Mouse (Mus musculus) gonadal fat pad, adult 2 months (tissue): ENCODE results near the gene Nfatc2. TPM values are rescaled to one million over a fixed set of nuclear protein-coding genes. Genes with fewer than 3 reads are reported as not detected.

Source experiments
- DNase-seq: peaks from one replicate; pipeline ENCODE4 v3.0.0-alpha.2; 2012; ENCODE audit warnings: low read depth
- polyA plus RNA-seq: library from polyadenylated mRNA; depleted of rRNA; stranded (reverse); fragments of >200 nt; gene quantifications from 2 replicates; pipeline ENCODE4 v1.2.3, GENCODE M21; 2012

The Nfatc2 gene
- polyA plus RNA-seq, 1 experiment: 1.9 TPM

DNA sequence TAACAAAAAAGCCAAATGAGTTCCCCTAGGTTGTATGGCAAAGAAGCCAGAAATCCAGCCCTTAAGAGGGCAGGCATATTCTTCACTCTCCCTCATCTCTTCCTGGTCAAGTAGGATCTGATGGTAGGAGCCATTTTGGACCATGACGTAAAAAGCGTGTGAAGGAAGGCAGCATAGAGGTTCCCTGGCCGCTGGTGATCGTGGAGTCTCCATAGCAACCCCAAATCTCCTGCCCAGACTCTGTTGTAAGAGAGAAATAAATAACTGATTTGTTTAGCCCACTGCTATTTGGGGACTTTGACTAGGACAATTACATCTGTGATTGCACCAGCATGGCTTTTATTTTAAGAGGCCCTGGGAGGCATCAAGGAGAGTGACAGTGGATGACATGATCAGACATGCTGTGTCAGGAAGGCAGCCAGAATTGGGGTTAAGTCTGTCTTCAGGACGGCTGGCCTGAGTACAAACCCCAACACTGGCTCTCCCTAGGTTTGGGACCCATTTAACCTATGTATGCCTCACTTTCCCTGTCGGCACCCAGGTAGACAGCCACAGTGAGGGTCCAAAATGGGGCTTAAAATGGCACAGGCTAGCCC lies 8.3 kb upstream of the Nfatc2 start:
- peak; percentile 62 for DNase-seq

DNA sequence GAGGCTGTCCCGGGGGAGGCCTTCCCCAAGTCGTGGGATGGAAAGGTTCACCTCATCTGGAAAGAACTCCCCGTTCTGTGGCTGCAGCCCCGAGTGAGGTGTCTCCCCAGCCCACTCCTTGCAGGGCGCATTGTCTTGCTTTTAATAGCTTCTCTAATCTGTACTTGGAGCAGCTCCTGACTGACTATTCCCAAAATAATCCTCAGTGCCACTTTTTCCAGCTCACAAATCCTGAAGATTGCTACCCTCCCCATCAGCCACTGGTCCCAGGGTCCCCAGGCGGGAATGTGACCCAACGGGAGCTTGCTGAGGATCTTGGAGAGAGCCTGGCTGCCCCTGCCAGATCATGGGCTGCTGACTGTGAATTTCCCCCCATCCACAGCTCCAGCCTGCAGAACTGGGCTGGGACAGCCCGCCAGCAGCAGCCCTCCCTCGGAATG lies 6.7 kb upstream of the Nfatc2 start:
- DNase-seq: no peak

DNA sequence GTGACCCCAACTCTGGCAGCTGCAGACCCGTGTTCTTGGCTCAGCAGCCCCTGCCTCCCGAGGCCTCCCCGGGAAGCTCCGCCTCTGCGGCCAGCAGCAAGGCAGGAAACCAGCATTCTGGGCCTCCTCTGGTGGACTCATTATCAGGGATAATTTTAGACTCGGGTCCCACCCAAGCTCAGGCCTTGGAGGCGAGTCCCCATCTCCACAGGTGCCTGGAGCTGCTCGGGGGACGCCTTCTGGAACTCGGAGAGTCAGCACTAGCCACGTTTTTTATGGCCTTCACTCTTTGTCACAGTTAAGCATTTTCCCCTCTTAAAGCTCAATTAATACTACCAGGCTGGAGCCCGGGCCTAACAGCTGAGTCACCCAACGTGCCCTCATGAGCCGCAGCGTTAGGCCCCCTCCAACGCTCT lies 3.2 kb upstream of the Nfatc2 start:
- no peak for DNase-seq

DNA sequence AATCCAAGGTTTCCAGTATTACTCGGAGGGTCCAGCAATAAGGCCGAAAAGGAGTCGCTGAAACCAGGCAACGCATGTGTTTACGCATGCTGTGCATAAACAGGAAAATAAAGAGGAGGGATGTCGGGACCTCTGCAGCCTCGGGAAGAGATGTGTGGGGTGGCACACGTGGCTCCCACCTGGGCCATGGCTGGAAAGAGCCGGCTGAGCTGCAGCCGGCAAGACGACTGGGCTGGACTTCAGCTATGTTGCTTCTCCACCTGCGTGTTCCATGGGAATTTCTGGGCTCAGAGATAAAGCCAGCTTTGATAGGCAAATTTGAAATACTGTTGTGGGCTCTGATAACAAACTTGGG lies 907 bp upstream of the Nfatc2 start:
- DNase-seq: no peak

DNA sequence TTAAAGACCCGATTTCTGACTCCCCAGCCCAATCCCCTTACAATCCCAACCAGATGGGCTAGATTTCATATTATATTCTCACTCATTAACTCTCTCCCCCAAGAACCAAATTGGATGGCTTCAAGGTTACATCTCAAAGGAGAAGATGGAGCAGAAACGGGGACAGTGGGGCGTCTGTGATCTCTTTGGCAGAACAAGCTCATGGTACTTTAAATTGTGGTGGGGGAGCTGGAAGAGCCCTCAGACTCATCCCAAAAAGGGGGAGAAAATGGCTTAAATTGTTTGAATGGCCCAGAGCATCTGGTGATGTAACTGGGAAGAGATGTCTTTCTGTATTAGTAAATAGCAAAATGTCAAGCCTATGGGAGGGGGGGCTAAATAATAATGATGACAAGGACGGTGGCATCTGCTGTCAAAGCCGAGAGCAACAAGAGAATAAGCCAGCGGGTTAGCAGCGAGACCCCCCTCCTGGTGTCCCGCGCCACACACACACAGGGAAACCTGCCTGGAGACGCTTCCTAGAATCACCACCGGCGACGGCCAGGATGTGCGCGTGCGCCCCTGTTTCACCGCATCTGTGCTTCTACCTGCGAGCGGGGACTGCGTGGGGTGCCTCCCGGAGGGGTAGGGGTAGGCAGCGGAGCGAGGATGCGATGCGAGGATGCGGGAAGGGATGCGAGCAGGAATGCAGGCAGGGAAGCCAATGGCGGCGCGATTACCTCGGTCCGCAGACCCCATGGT lies 537 bp downstream of the Nfatc2 start:
- no peak for DNase-seq

DNA sequence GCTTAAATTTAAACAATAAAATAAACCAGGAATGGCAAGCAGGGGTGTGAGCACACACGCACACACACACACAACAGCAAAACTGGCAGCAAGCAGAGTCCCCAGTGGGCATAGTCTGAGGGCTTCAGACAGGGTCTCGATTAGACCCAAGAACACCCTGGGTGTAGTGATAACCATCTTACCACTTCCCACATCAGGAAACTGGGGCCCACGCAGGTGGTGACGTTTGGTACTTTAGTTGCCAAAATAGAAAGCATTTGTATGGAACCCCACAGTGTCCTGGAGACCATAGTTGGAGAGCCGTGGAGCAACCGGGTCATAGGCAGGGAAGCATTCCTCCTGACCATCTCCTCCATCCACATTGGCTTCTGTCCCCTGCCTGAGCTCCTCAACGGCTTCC lies 5.8 kb downstream of the Nfatc2 start:
- DNase-seq: no peak

DNA sequence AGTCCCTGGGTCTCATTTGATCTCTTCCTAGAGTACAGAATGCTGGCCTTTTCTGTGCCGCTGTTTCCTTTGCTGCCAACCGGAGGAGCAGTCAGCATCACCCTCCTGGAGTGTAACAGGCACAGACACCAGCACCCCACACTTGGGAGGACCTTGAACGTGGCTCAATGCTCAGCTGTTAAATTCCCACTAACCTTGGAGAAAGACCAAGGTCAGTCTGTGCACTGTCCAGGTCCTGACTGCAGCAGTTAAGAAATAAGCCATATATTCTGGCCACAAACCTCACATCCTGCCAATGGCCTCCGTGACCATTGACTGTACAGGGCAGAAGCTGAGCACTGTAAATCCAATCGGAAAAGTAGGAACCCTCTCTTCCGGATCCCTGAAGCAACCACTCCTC lies 7.8 kb downstream of the Nfatc2 start:
- no peak for DNase-seq

DNA sequence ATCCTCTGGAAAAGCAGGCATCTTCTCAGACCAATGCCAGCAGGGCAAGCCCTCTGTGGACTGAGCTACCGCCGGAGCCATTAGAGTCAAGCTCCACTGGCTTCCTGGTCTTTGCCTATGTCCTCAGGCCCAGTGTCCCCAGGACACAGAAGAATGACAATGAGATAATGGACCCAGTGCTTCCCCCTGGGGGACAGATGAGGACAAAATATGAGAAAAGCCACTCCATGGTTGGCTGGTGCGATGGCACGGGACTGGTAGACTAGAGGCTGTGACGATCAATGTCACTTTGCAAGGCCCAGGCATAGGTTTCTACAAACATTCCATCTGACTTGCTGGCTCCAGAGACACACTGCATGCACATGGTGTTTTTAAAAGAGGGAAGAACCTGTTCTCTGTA lies 8.5 kb downstream of the Nfatc2 start:
- DNase-seq: no peak

DNA sequence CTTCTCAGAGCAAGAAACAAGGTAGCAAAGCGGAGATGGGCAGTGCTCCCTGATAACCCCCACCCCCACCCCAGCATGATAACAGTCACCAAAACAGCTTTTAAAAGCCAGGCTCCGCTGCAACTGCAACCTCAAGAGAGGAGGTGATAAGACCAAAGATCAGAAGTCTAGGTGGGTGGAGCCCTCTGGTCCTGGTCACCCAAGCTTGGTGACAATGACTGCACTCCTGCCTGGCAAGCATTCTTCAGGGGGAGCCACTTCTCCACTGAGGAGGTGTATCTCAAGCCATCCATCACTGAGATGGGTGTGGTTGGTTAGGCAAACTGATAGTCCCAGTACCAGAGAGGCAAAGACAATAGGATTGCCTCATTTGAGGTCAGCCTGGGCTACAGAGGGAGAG lies 10.4 kb downstream of the Nfatc2 start:
- no peak for DNase-seq

DNA sequence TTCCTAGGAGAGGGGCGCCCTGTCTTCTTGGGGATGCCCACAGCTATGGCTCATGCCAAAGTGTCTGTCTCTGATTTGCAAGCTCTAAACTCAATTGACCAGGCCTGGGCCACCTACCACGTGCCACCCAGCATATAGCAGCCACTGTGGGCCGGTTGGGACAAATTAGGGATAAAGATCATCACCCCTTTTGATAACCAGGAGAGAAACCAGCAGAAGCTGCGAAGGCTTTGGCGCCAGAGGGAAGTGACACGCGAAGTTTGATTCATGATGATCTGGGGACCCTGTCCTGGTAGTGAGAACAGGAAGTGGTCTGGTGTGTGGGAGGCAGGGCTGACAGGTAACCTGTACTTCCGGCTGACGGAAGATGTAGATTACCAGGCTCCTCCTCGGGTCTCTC lies 10.9 kb downstream of the Nfatc2 start:
- no peak for DNase-seq

DNA sequence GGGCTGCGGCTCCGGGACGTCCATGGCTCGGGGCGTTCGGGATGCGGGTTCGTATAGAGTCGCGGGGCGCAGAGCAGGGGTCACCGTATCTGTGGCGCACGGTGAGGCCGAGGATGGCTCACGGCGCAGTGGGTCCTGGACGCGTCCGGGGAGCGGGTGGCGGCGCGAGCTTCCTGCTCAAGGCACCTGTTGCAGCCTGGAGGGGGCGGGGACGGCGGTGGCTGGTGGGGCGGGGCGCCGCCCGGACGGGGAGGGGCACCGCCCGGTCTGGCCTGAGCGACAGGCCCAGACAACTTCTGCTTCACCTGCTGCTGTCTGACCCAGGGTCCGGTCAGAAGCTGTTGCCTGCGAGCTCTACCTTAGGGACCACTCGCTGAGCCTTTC lies 11.3 kb downstream of the Nfatc2 start:
- DNase-seq: no peak

DNA sequence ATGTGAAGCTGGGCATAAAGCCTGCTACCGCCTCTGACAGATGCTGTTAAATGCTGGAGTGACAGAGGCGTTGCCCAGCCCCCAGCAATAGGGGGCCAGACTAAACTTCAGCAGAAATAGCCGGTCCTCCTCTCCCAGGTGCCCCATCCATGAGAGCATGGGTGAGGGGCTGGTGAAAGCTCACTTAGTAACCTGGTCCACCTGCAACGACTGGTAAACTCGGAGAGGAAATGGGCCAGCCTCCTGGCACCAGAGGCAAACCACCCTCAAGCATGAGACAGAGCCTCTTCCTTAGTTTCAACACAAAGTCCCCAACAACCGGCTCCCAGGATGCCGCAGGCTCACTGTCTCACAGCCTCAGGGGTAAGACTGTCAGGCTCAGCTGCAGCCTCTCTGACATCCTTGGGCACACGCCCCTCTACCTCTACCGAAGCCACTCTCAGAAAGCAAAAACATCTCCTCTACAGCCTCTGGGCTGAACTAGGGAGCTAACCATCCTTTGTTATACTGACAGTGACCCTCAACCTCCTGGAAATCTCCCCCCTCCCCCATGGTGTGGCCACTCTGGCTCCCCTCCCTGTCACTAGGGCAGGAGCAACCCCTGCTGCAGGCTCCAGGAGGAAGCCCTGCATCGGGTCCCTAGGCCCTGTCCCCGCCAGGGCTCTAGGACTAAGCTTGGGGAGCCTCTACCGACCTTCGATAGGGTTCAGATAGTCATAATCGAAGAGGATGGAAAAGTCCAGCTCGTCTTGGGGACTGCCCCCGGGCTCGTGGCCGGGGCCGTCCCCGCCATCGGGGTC lies 11.9 kb downstream of the Nfatc2 start:
- DNase-seq: no peak

DNA sequence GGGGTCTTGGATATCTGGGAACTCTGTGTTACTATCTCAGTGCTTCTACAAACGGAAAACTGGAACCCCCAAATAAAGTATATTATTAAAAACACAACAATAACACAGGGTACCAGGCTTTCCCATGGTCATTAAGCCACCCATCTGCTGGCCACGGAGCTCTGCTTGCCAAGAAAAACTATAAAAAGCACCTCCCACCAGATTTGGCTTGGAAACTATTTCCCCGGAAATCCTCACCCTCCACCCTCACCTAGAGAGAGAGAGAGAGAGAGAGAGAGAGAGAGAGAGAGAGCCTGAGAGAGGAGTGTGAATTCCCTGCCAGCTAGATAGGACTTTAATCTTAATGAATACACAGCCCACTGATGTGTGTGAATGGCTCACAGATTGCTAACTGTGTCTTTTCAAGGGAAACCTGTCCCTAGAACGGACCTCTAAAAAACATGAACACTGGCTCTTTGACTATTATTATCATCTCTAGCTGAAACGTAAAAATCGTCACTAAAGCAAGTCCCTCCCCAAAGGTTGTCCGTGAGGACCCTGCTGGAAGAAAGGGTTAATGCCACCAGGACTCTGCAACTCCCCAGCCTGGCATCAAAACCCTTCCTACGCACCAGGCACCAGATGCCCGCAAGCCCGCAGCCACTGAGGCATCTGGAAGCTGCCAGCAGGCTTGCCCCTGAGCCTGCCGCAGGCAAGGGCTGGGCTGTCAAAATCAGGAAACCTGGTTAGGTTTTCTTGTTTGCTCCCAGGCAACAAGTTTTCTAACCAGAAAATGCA lies 12.7 kb downstream of the Nfatc2 start:
- no peak for DNase-seq

DNA sequence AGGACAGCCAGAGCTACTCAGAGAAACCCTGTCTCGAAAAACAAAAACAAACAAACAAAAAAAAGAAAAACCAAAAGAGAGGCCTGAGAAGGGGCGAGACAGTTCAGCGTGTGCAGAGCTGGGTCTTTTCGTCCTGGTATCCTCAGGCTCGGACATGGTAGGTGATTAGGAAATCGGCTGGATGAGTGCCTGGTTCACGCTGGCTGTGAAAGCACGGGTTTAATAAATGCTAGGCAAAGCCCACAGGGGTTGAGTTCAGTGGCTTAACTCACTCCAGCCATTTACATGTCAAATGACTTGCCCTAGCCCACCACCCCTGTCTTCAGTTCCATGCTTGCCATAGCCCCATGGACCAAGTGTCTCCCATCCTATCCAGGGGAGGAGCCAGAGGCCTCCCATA lies 14.3 kb downstream of the Nfatc2 start:
- no peak for DNase-seq

DNA sequence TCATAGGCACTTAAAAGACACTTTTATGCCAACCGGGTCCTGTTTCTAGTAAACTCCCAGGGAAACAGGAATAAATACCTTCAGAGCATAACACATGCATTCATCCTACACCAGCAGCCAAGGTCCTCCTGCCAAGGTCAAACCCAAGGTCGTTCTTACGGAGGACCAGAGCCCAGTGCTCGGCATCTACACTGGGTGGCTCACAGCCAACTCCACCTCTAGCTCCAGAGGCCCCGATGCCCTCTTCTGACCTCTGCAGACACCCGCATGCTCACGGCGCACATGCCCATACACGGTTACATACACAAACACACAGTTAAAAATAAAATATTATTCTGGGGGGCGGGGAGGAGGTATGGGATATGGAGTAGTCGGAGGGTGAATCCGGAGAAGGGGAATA lies 14.9 kb downstream of the Nfatc2 start:
- no peak for DNase-seq

DNA sequence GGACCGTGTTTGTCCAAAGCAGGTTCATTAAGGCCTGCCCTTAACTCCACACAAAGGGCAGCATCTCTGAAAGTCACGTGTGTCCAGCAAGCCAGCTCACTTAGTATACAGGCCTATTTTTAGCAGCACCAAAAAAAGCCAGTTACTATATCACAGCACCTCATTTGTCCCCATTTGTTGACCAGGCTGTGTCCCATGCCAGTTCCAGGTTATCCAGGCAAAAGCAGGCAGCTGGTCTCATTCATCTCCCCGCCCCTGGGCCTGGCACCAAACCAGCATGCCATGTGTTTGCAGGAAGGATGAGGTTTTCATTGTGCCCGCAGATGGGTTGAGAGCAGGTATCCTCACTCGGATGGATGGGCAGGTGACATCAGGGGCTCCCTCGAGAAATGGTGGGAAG lies 16.6 kb downstream of the Nfatc2 start:
- no peak for DNase-seq

DNA sequence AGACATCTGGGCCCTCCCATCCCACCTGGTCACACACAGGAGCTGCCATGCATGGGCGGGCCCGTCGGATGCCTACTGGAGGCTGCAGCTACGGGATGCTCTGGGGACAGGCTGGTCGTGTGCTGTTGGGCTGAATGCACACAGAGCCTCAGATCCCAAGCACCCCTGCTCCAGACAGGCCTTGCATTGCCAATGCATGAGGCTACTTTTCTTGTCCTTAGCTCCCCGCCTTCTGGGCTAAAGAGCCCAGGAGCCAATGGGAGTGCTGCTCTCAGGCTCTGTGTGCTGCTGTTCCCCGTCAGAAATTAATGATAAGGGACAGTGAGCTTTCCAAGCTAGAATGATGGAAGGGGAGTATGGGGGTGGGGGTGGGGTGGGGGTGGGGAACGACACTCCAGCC lies 17.0 kb downstream of the Nfatc2 start:
- DNase-seq: no peak

DNA sequence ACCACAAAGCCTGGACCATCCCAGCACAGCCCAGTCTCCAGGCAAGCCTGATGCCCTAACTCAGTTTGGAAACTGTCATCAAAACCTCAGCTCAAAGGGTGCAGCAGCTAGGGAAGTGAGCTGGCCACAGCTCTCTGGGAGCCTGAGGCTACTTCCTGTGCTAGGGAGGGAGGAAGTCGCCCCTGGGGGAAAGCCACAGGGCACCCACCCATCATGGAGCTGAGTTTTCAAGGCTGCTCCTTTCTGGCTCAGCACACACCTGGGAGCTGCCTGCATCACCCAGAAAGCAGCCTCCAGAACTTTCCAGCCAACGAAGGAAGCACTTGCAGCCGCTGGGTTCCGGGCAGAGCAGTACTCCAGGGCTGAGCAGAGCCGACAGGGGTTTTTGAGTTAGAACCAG lies 18.4 kb downstream of the Nfatc2 start:
- DNase-seq: no peak

DNA sequence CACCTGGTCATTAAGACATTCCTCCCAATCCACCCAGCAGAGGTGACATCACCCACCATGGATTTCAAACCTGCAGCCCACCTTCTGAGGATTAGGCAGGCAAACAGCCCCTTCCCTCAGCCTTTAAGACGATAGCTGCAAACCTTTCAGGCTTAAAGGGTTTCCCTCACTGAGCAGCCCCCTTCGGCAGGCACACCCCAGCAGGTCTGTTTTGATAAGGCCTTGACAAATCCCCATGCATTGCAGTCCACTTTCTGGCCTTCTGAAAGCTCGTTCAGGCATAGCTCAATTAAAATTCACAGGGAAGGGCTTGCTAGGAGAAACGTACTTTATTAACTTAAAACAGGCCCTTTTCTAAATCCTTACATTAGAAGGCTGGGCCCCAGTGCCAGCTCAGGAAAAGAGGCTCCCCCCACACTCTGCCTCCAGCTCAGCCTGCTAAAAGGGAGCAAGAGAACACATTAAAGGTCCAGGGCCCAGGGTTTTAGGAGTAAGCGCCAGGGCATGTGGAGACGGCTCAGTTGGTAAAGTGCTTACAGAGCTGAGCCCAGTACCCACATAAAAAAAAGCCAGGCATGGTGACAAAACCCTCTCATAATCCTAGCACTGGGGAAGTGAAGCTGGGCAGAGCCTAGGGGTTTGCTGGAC lies 20.1 kb downstream of the Nfatc2 start:
- DNase-seq: no peak

DNA sequence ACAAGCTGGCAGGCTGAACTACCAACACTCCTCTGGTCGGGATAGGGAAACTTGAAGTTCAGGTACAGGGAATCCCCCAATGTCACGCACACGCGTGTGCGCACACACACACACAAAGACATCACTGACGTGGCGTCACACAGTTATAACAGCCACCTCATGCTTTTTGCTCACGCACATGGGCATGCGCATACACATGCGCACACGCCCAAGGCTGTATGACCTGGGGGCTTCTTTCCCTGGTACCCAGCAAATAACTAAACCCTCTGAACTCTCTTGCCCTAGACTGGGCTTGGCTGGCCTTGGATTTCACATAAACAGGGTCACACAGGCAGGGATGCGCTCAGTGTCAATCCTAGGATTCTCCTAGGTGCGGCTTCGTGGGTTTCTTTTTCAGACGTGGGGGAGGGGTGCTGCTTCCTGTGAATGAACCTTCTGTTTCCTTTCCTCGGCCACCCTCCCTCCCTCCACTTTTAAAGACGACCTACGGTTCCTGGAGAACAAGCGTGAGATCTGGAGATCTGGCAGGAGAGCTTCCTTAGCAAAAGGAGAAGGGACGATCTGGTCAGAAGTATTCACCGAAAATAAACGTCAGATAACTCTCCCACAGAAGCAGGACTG lies 21.1 kb downstream of the Nfatc2 start:
- no peak for DNase-seq

DNA sequence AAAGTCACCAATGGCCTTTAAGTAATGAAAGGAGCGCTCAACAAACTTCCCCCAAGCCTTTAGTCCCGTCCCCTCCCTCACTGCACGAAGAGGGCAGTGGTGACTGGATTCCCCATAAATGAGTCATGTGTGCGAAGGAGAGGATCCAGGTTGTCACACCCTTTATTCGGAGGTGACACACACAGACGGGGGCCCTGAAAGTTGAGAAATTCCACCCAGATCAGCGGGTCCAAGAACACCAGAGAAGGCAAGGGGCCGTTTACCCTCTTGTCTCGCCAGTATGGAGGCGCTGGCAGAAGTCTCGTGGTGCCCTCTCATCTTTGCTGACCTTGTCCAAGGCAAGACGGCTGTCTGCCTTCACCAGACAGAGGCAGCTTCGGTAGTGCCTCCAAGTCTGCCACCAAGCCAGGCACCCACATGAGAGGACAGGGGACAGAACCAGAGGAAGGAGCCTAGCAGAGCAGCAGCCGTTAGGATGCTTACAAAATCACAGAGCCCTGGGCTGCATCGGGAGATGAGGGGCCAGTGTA lies 21.8 kb downstream of the Nfatc2 start:
- DNase-seq: no peak
